Mouse (Mus musculus) ES-E14 (cell line): ENCODE results near the gene 1700024P04Rik. TPM values are rescaled to one million over a fixed set of nuclear protein-coding genes. Genes with fewer than 3 reads are reported as not detected.
"Not testable (repeated sequence)": the region's sequence is repeated elsewhere in the genome, so short reads cannot be mapped to it uniquely, and the experiment has no call there.

Source experiments
- DNase-seq: peaks from one replicate; pipeline ENCODE4 v3.0.0-alpha.2; 2013; ENCODE audit warnings: low read depth, low spot score
- H3K27ac ChIP-seq: 2 replicates; pipeline ENCODE4 v1.5.1; 2012; ENCODE audit warnings: low read depth, mild to moderate bottlenecking, low read length, moderate library complexity, mixed read lengths; ENCODE audit not compliant: poor library complexity, insufficient read depth, severe bottlenecking
- H3K36me3 ChIP-seq: 2 replicates; pipeline ENCODE4 v1.6.1; 2012; ENCODE audit warnings: mild to moderate bottlenecking, low read length, moderate library complexity, mixed read lengths; ENCODE audit not compliant: control insufficient read depth, poor library complexity, insufficient read depth, severe bottlenecking
- H3K4me1 ChIP-seq, 2 experiments: fragments of 150-350 bp in 1 of 2; sonication (generic) in 1 of 2; 2 replicates each; pipeline ENCODE4 v1.6.1; 2012; ENCODE audit warnings: low read length in 2 of 2, mild to moderate bottlenecking in 1 of 2, mixed read lengths in 1 of 2; ENCODE audit not compliant: control insufficient read depth in 2 of 2, insufficient read depth in 2 of 2, poor library complexity in 1 of 2
- H3K4me3 ChIP-seq, 2 experiments: fragments of 150-350 bp in 1 of 2; sonication (generic) in 1 of 2; 2 replicates each; pipeline ENCODE4 v1.5.1; 2012; ENCODE audit warnings: low read length in 2 of 2, low read depth in 1 of 2, mild to moderate bottlenecking in 1 of 2, mixed read lengths in 1 of 2; ENCODE audit not compliant: insufficient read depth in 1 of 2, poor library complexity in 1 of 2, severe bottlenecking in 1 of 2
- H3K9ac ChIP-seq: 2 replicates; pipeline ENCODE4 v1.6.1; 2012; ENCODE audit warnings: low read depth, mild to moderate bottlenecking, low read length, mixed read lengths; ENCODE audit not compliant: poor library complexity, insufficient read depth, severe bottlenecking
- H3K9me3 ChIP-seq: fragments of 150-350 bp; sonication (generic); 2 replicates; pipeline ENCODE4 v1.6.1; 2012; ENCODE audit warnings: low read depth, mild to moderate bottlenecking, low read length; ENCODE audit not compliant: control insufficient read depth, insufficient read depth
- CHD2 ChIP-seq: IDR thresholded peaks from 2 replicates; pipeline ENCODE4 v1.6.1; 2014; ENCODE audit warnings: mild to moderate bottlenecking, low read depth, low read length, inconsistent platforms
- HCFC1 ChIP-seq: IDR thresholded peaks from 2 replicates; pipeline ENCODE4 v1.6.1; 2012; ENCODE audit warnings: low read length, inconsistent platforms, borderline replicate concordance; ENCODE audit not compliant: insufficient read depth
- MAFK ChIP-seq: IDR thresholded peaks from 2 replicates; pipeline ENCODE4 v1.6.1; 2014; ENCODE audit warnings: mild to moderate bottlenecking, low read depth, low read length, inconsistent platforms; ENCODE audit not compliant: insufficient read depth
- ZC3H11A ChIP-seq: IDR thresholded peaks from 2 replicates; pipeline ENCODE4 v1.6.1; 2012; ENCODE audit warnings: low read depth, mild to moderate bottlenecking, inconsistent platforms, low read length, borderline replicate concordance
- ZNF384 ChIP-seq: IDR thresholded peaks from 2 replicates; pipeline ENCODE4 v1.6.1; 2012; ENCODE audit warnings: low read depth, low read length, inconsistent platforms
- in situ Hi-C, 2 experiments: fragments of 600-800 bp; cut with MboI; formaldehyde crosslinking; loops; one replicate each; pipeline ENCODE4 v1.15.1; 2025; ENCODE audit warnings: low sequenced_read_pairs in 2 of 2, inconsistent platforms in 1 of 2; ENCODE audit not compliant: unreplicated experiment in 2 of 2
- total RNA-seq: library from RNA; depleted of rRNA; stranded (reverse); fragments of 300-350 nt; gene quantifications from 2 replicates; pipeline ENCODE4 v1.2.3, GENCODE M21; 2012

Gene 1700024P04Rik
- total RNA-seq, 1 experiment: not detected

GRCm38 (mm10) chr13:99016696-99017095, 32.3 kb upstream of the 1700024P04Rik start:
- DNase-seq: no peak
- no peaks in the 10 kb centered on the region for H3K36me3 ChIP-seq
- no peak overlapping the region for H3K9ac ChIP-seq
- H3K27ac ChIP-seq: peak overlapping the region; percentile 63
- in situ Hi-C loops: no loop called here
- peaks cover 11 to 14% of the 10 kb centered on the region in 2 experiments for H3K4me1 ChIP-seq
- H3K4me3 ChIP-seq: peak overlapping the region in 1 of 2 experiments; percentile 16; a peak in 1 of 4 replicates
- no peaks in the 10 kb centered on the region for H3K9me3 ChIP-seq
- TF ChIP-seq ZNF384: no peak
- TF ChIP-seq ZC3H11A: no peak
- no peak for TF ChIP-seq MAFK
- TF ChIP-seq CHD2: no peak
- TF ChIP-seq HCFC1: no peak

GRCm38 (mm10) chr13:99012891-99013290, 28.5 kb upstream of the 1700024P04Rik start:
- no peak for TF ChIP-seq ZNF384
- TF ChIP-seq HCFC1: no peak
- Histone ChIP-seq H3K9ac (no peak overlapping the region), H3K4me1 (peaks cover 2 to 11% of the 10 kb centered on the region in 2 experiments; a peak in 3 of 4 replicates), H3K36me3 (no peaks in the 10 kb centered on the region), H3K4me3 (no peak overlapping the region), H3K27ac (no peak overlapping the region), H3K9me3 (no peaks in the 10 kb centered on the region)
- in situ Hi-C loops: no loop called here
- DNase-seq: no peak

GRCm38 (mm10) chr13:99008013-99008412, 23.6 kb upstream of the 1700024P04Rik start:
- Histone ChIP-seq H3K4me3 (no peak overlapping the region), H3K36me3 (no peaks in the 10 kb centered on the region), H3K4me1 (peaks cover 5 to 7% of the 10 kb centered on the region in 2 experiments; a peak in 2 of 4 replicates), H3K27ac (no peak overlapping the region), H3K9ac (no peak overlapping the region), H3K9me3 (peaks cover 2% of the 10 kb centered on the region; the same call in 1 of the 2 replicates)
- in situ Hi-C loops: no loop called here
- no peak for DNase-seq
- TF ChIP-seq ZC3H11A (no peak), ZNF384 (no peak), CHD2 (no peak), HCFC1 (no peak), MAFK (no peak)

GRCm38 (mm10) chr13:99006389-99007099, 22.2 kb upstream of the 1700024P04Rik start:
- in situ Hi-C loops: no loop called here
- Histone ChIP-seq H3K9me3 (peaks cover 5% of the 10 kb centered on the region), H3K36me3 (no peaks in the 10 kb centered on the region), H3K27ac (no peak overlapping the region), H3K4me1 (peaks cover 5 to 7% of the 10 kb centered on the region in 2 experiments; a peak in 2 of 4 replicates), H3K4me3 (no peak overlapping the region), H3K9ac (no peak overlapping the region)
- DNase-seq: no peak
- TF ChIP-seq ZNF384: no peak
- no peak for TF ChIP-seq MAFK
- no peak for TF ChIP-seq HCFC1
- TF ChIP-seq CHD2: no peak
- TF ChIP-seq ZC3H11A: no peak

GRCm38 (mm10) chr13:99001652-99002051, 17.3 kb upstream of the 1700024P04Rik start:
- H3K36me3 ChIP-seq, H3K9ac ChIP-seq, H3K4me3 ChIP-seq, H3K27ac ChIP-seq, DNase-seq, H3K9me3 ChIP-seq, in situ Hi-C loops, H3K4me1 ChIP-seq: not testable (repeated sequence)
